Mouse (Mus musculus) megakaryocyte, embryonic 14.5 days (primary cell): ENCODE data around the gene Apof.

Source experiments
- FLI1 ChIP-seq: IDR thresholded peaks from 2 replicates; pipeline ENCODE4 v1.6.1; 2012; ENCODE audit warnings: low read length, inconsistent platforms, mixed read lengths
- GATA1 ChIP-seq: IDR thresholded peaks from 3 replicates; pipeline ENCODE4 v1.6.1; 2012; ENCODE audit warnings: mixed read lengths, low read length, inconsistent platforms, borderline replicate concordance

DNA sequence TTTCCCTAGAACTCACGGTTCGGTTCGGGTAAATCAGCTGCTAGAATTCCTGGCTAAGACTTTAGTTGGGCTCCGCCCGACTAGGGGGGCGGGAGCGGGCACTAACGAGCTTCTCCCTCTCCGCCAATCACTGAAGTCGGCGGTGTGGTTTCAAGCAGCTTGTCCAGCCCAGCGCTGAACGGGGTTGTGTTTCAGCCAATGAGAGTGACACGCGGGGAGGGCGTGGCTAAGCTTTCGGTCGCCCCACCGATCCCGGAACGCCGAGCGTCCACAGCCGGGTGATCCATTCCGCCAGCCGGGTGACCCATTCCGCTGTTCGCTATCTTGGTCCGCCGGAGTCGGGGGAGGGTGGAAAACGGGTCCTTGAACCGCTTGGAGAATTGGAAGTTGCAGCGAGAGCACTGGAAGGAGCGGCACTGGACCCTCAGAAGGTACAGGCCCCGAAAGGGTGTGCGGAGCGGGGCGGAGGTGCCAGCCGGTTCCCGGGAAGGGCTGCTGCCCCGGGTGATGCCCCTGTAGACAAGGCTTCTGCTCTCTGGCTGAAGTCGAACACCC lies 1.9 kb downstream of the Apof start, which contains the start of gene Stat2:
- TF ChIP-seq GATA1 (no peak), FLI1 (no peak)
